Mouse (Mus musculus) brain, embryonic 14.5 days (tissue): ENCODE data around the gene Myo1b.

Experiments
- CTCF ChIP-seq: fragments of 200-500 bp; IDR thresholded peaks from 2 replicates; pipeline ENCODE4 v1.5.1; 2012; ENCODE audit warnings: inconsistent platforms, mild to moderate bottlenecking, moderate library complexity, borderline replicate concordance; ENCODE audit not compliant: insufficient read depth, insufficient read length; ENCODE audit errors: extremely low read depth
- POLR2A ChIP-seq: fragments of 200-500 bp; IDR thresholded peaks from 2 replicates; pipeline ENCODE4 v1.6.1; 2012; ENCODE audit warnings: mild to moderate bottlenecking, inconsistent platforms, borderline replicate concordance; ENCODE audit not compliant: poor library complexity, insufficient read depth, insufficient read length, severe bottlenecking; ENCODE audit errors: extremely low read depth

- TF ChIP-seq CTCF (no peak), POLR2A (no peak)
These were observed 22.1 kb downstream of the Myo1b start for GRCm38 (mm10) chr1:51893521-51894355.
